Mouse (Mus musculus): ENCODE results near the gene Pacs2. TPM values are rescaled to one million over a fixed set of nuclear protein-coding genes. Genes with fewer than 3 reads are reported as not detected.
A peak's percentile ranks its signal among the peaks of the same experiment; 100 is the strongest.

Pacs2 gene
- polyA plus RNA-seq, 1 experiment from 2014 or later, result 24.7 TPM

DNA sequence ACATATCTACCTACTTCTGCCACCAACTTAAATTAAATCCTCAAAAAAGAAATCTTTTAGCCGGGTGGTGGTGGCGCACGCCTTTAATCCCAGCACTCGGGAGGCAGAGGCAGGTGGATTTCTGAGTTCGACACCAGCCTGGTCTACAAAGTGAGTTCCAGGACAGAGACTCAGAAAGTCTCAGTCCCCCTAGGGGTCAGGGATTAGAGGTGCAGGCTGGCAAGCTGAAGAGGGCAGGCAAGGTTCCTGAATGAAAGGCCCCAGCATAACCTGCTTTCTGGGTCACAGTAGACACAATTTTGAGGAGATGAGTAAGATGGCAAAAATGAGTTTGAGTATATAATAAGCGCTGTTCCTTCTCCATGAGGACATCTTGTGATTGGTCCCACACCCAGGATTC is 29.0 kb upstream of the Pacs2 start:
- Histone ChIP-seq H3K4me3 (ENCODE audit: low read depth, low read length) (no peak overlapping the region), H3K27me3 (ENCODE audit: control insufficient read depth, insufficient read depth, low read length) (no peaks in the 10 kb centered on the region), H3K36me3 (ENCODE audit: control insufficient read depth, insufficient read depth, low read length) (peaks cover 3% of the 10 kb centered on the region; the same call in 1 of the 2 replicates), H3K4me1 (replicated peaks; ENCODE audit: control insufficient read depth, insufficient read depth, low read length) (no peaks in the 10 kb centered on the region), H3K9me3 (ENCODE audit: control insufficient read depth, low read length) (no peaks in the 10 kb centered on the region), H3K27ac (ENCODE audit: low read depth, low read length) (no peak overlapping the region), H3K4me2 (ENCODE audit: low read depth, low read length, severe bottlenecking) (no peak overlapping the region), H3K9ac (ENCODE audit: low read length) (no peak overlapping the region)
- DNase-seq (ENCODE audit: low spot score) (no peak), ATAC-seq (replicated peaks; ENCODE audit: low FRiP score) (no peak)
- 91% methylated on average over 6 of the region's 6 CpGs for WGBS

- no peaks in the 10 kb centered on the region for H3K27me3 ChIP-seq (ENCODE audit: control insufficient read depth, insufficient read depth, low read length)
- no peak overlapping the region for H3K27ac ChIP-seq (ENCODE audit: low read depth, low read length)
- no peak overlapping the region for H3K4me3 ChIP-seq (ENCODE audit: low read depth, low read length)
- H3K9me3 ChIP-seq (ENCODE audit: control insufficient read depth, low read length), result no peaks in the 10 kb centered on the region
- no peak for ATAC-seq (replicated peaks; ENCODE audit: low FRiP score)
- no peaks in the 10 kb centered on the region for H3K4me1 ChIP-seq (replicated peaks; ENCODE audit: control insufficient read depth, insufficient read depth, low read length)
- no peak for DNase-seq (ENCODE audit: low spot score)
- H3K4me2 ChIP-seq (ENCODE audit: low read depth, low read length, severe bottlenecking), result no peak overlapping the region
- H3K9ac ChIP-seq (ENCODE audit: low read length), result no peak overlapping the region
- H3K36me3 ChIP-seq (ENCODE audit: control insufficient read depth, insufficient read depth, low read length), result peaks cover 3% of the 10 kb centered on the region; the same call in 1 of the 2 replicates
- WGBS, result 71% methylated on average over 6 of the region's 6 CpGs
Measured at GRCm38 (mm10) chr12:112987877-112988276, 26.4 kb upstream of the Pacs2 start.

- Histone ChIP-seq H3K36me3 (ENCODE audit: control insufficient read depth, insufficient read depth, low read length) (peaks cover 3% of the 10 kb centered on the region; the same call in 1 of the 2 replicates), H3K9ac (ENCODE audit: low read length) (no peak overlapping the region), H3K27ac (ENCODE audit: low read depth, low read length) (no peak overlapping the region), H3K27me3 (ENCODE audit: control insufficient read depth, insufficient read depth, low read length) (no peaks in the 10 kb centered on the region), H3K9me3 (ENCODE audit: control insufficient read depth, low read length) (no peaks in the 10 kb centered on the region), H3K4me2 (ENCODE audit: low read depth, low read length, severe bottlenecking) (no peak overlapping the region), H3K4me3 (ENCODE audit: low read depth, low read length) (no peak overlapping the region), H3K4me1 (replicated peaks; ENCODE audit: control insufficient read depth, insufficient read depth, low read length) (no peaks in the 10 kb centered on the region)
- no peak for DNase-seq (ENCODE audit: low spot score)
- WGBS, result 95% methylated on average over 5 of the region's 5 CpGs
- no peak for ATAC-seq (replicated peaks; ENCODE audit: low FRiP score)
Measured at GRCm38 (mm10) chr12:112990706-112991405, 23.5 kb upstream of the Pacs2 start.

GRCm38 (mm10) chr12:112991444-112991843 is 22.9 kb upstream of the Pacs2 start:
- ATAC-seq (replicated peaks; ENCODE audit: low FRiP score) (no peak), DNase-seq (ENCODE audit: low spot score) (no peak)
- WGBS, result 87% methylated on average over 2 of the region's 2 CpGs
- Histone ChIP-seq H3K4me3 (ENCODE audit: low read depth, low read length) (no peak overlapping the region), H3K36me3 (ENCODE audit: control insufficient read depth, insufficient read depth, low read length) (no peaks in the 10 kb centered on the region; the same call in 1 of the 2 replicates), H3K4me1 (replicated peaks; ENCODE audit: control insufficient read depth, insufficient read depth, low read length) (no peaks in the 10 kb centered on the region), H3K9me3 (ENCODE audit: control insufficient read depth, low read length) (no peaks in the 10 kb centered on the region), H3K9ac (ENCODE audit: low read length) (no peak overlapping the region), H3K4me2 (ENCODE audit: low read depth, low read length, severe bottlenecking) (no peak overlapping the region), H3K27me3 (ENCODE audit: control insufficient read depth, insufficient read depth, low read length) (no peaks in the 10 kb centered on the region), H3K27ac (ENCODE audit: low read depth, low read length) (no peak overlapping the region)

GRCm38 (mm10) chr12:112994153-112994552 is 20.2 kb upstream of the Pacs2 start:
- DNase-seq (ENCODE audit: low spot score) (no peak), ATAC-seq (replicated peaks; ENCODE audit: low FRiP score) (no peak)
- no peaks in the 10 kb centered on the region; the same call in 1 of the 2 replicates for H3K36me3 ChIP-seq (ENCODE audit: control insufficient read depth, insufficient read depth, low read length)

GRCm38 (mm10) chr12:112999569-113000293 is 14.6 kb upstream of the Pacs2 start:
- no peak for DNase-seq (ENCODE audit: low spot score)
- no peak for ATAC-seq (replicated peaks; ENCODE audit: low FRiP score)
- 1% methylated on average over 56 of the region's 56 CpGs for WGBS
- Histone ChIP-seq H3K9ac (ENCODE audit: low read length) (peak overlapping the region; percentile 87), H3K4me2 (ENCODE audit: low read depth, low read length, severe bottlenecking) (peak overlapping the region; percentile 85), H3K9me3 (ENCODE audit: control insufficient read depth, low read length) (no peaks in the 10 kb centered on the region), H3K4me1 (replicated peaks; ENCODE audit: control insufficient read depth, insufficient read depth, low read length) (peaks cover 11% of the 10 kb centered on the region), H3K27ac (ENCODE audit: low read depth, low read length) (peak overlapping the region; percentile 86), H3K36me3 (ENCODE audit: control insufficient read depth, insufficient read depth, low read length) (no peaks in the 10 kb centered on the region), H3K27me3 (ENCODE audit: control insufficient read depth, insufficient read depth, low read length) (no peaks in the 10 kb centered on the region), H3K4me3 (ENCODE audit: low read depth, low read length) (peak overlapping the region; percentile 91)

More at GRCm38 (mm10) chr12:112994153-112994552, 20.2 kb upstream of the Pacs2 start:
- Histone ChIP-seq H3K4me2 (ENCODE audit: low read depth, low read length, severe bottlenecking) (no peak overlapping the region), H3K27me3 (ENCODE audit: control insufficient read depth, insufficient read depth, low read length) (no peaks in the 10 kb centered on the region), H3K4me3 (ENCODE audit: low read depth, low read length) (no peak overlapping the region), H3K27ac (ENCODE audit: low read depth, low read length) (no peak overlapping the region), H3K4me1 (replicated peaks; ENCODE audit: control insufficient read depth, insufficient read depth, low read length) (peaks cover 6% of the 10 kb centered on the region), H3K9me3 (ENCODE audit: control insufficient read depth, low read length) (no peaks in the 10 kb centered on the region), H3K9ac (ENCODE audit: low read length) (no peak overlapping the region)
- WGBS, result 88% methylated on average over 4 of the region's 4 CpGs

DNA sequence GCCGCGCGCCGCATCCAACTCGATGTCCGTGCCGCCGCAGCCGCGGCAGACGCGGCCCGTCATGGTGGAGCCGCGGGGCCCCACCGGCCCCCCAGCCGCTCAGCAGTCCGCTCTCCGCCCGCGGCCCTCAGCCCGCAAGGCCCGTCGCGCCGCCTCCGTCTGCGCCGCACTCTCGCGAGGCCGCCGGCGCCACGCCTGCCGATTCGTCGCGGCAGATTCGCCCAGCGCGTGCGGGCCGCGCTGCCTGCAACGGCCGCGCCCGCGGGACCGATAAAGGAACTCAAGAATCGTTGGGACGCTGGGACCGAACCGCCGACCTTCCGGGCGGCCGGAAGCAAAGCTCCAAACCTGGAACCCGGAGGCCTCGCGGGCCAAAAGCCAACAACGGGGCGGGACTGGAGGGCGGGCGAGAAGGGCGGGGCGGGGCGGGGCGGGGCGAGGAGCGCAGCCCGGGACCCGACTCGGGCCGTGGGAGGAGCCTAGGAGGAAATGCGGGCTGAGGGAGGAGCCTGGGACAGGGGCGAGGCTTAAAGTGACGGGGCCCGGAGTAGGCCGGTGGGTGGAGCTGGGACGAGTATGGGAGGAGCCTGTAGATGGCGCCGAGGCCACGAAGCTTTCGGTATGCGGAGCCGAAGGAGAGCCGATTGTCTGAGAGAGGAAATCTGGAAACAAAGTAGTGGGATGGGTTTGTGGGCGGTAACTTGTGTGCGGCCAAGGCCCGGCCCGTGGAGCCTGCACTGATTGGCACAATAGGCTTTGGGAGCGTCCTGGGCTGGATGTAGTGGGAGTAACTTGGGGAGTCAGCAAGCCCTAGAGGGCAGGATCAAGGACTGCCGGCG is 13.8 kb upstream of the Pacs2 start, which contains the start of gene Brf1:
TSS of gene Brf1 (minus strand) at position 411 of the 839 bp plus-strand sequence.
- under 1% methylated on average over 95 of the region's 96 CpGs for WGBS
- H3K27me3 ChIP-seq (ENCODE audit: control insufficient read depth, insufficient read depth, low read length), result no peaks in the 10 kb centered on the region
- ATAC-seq (replicated peaks; ENCODE audit: low FRiP score) (peak; percentile 97), DNase-seq (ENCODE audit: low spot score) (peak; percentile 98)
- peak within 1 kb of the TSS; percentile 85 for H3K4me2 ChIP-seq (ENCODE audit: low read depth, low read length, severe bottlenecking)
- peaks cover 11% of the 10 kb centered on the region for H3K4me1 ChIP-seq (replicated peaks; ENCODE audit: control insufficient read depth, insufficient read depth, low read length)
- H3K9ac ChIP-seq (ENCODE audit: low read length), result peak within 1 kb of the TSS; percentile 87
- peak within 1 kb of the TSS; percentile 91 for H3K4me3 ChIP-seq (ENCODE audit: low read depth, low read length)
- H3K27ac ChIP-seq (ENCODE audit: low read depth, low read length), result peak within 1 kb of the TSS; percentile 86
- no peaks in the 10 kb centered on the region for H3K36me3 ChIP-seq (ENCODE audit: control insufficient read depth, insufficient read depth, low read length)
- no peaks in the 10 kb centered on the region for H3K9me3 ChIP-seq (ENCODE audit: control insufficient read depth, low read length)

DNA sequence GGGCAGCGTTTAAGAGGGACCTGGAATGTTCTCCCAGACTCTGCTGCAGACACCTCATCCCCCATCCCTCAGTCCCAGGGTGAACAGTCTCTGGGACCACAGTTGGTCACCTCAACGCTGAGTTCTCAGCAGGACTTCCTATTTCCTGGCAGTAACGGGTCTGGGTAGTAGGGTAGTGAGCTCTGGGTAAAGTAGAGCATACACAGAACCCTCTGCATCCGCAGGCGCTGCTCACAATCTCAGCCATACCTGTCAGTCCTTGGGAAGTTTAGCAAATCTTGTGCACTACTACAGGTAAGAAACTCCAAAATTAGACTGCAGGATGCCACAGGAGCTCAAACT is 13.2 kb upstream of the Pacs2 start:
- Histone ChIP-seq H3K9ac (ENCODE audit: low read length) (peak overlapping the region; percentile 87), H3K4me3 (ENCODE audit: low read depth, low read length) (peak overlapping the region; percentile 91), H3K27ac (ENCODE audit: low read depth, low read length) (peak overlapping the region; percentile 79), H3K4me1 (replicated peaks; ENCODE audit: control insufficient read depth, insufficient read depth, low read length) (peaks cover 11% of the 10 kb centered on the region), H3K27me3 (ENCODE audit: control insufficient read depth, insufficient read depth, low read length) (no peaks in the 10 kb centered on the region), H3K4me2 (ENCODE audit: low read depth, low read length, severe bottlenecking) (peak overlapping the region; percentile 85), H3K9me3 (ENCODE audit: control insufficient read depth, low read length) (no peaks in the 10 kb centered on the region), H3K36me3 (ENCODE audit: control insufficient read depth, insufficient read depth, low read length) (no peaks in the 10 kb centered on the region)
- ATAC-seq (replicated peaks; ENCODE audit: low FRiP score), result no peak
- WGBS, result 6% methylated on average over 5 of the region's 5 CpGs
- DNase-seq (ENCODE audit: low spot score), result no peak

Data from forebrain, embryonic 11.5 days (tissue).